Mouse (Mus musculus): ENCODE measurements around the gene Defb19. TPM values are rescaled to one million over a fixed set of nuclear protein-coding genes. Genes with fewer than 3 reads are reported as not detected.

Defb19 gene
- polyA plus RNA-seq, 1 experiment from 2014 or later = not detected

GRCm38 (mm10) chr2:152569881-152570280 lies 10.2 kb downstream of the Defb19 start:
- DNase-seq (ENCODE audit: low spot score) = no peak
- Histone ChIP-seq H3K9me3 (ENCODE audit: control insufficient read depth, low read length) (no peaks in the 10 kb centered on the region), H3K4me1 (replicated peaks; ENCODE audit: control insufficient read depth, insufficient read depth, low read length) (no peaks in the 10 kb centered on the region), H3K9ac (no peak overlapping the region), H3K27me3 (ENCODE audit: control insufficient read depth, insufficient read depth, low read length) (no peaks in the 10 kb centered on the region), H3K4me2 (replicated peaks) (no peak overlapping the region), H3K36me3 (replicated peaks; ENCODE audit: control insufficient read depth, insufficient read depth) (no peaks in the 10 kb centered on the region), H3K27ac (no peak overlapping the region), H3K4me3 (replicated peaks; ENCODE audit: low read length) (no peak overlapping the region)
- WGBS = 90% methylated on average over 4 of the region's 4 CpGs
- no peak for ATAC-seq (ENCODE audit: low FRiP score)

GRCm38 (mm10) chr2:152569038-152569437 lies 11.1 kb downstream of the Defb19 start, which contains the start of gene Gm17416:
TSS of gene Gm17416 (plus strand) at chr2:152569338.
- no peaks in the 10 kb centered on the region for H3K36me3 ChIP-seq (replicated peaks; ENCODE audit: control insufficient read depth, insufficient read depth)
- H3K27ac ChIP-seq = no peak within 1 kb of the TSS
- DNase-seq (ENCODE audit: low spot score) = no peak
- no peaks in the 10 kb centered on the region for H3K27me3 ChIP-seq (ENCODE audit: control insufficient read depth, insufficient read depth, low read length)
- no peaks in the 10 kb centered on the region for H3K9me3 ChIP-seq (ENCODE audit: control insufficient read depth, low read length)
- no peaks in the 10 kb centered on the region for H3K4me1 ChIP-seq (replicated peaks; ENCODE audit: control insufficient read depth, insufficient read depth, low read length)
- 87% methylated on average over 5 of the region's 5 CpGs for WGBS
- no peak for ATAC-seq (ENCODE audit: low FRiP score)
- no peak within 1 kb of the TSS for H3K9ac ChIP-seq
- H3K4me3 ChIP-seq (replicated peaks; ENCODE audit: low read length) = no peak within 1 kb of the TSS
- no peak within 1 kb of the TSS for H3K4me2 ChIP-seq (replicated peaks)

- 91% methylated on average over 7 of the region's 7 CpGs for WGBS
- H3K36me3 ChIP-seq (replicated peaks; ENCODE audit: control insufficient read depth, insufficient read depth) = no peaks in the 10 kb centered on the region
- DNase-seq (ENCODE audit: low spot score) (no peak), ATAC-seq (ENCODE audit: low FRiP score) (no peak)
- 0 out of 2 replicates have a peak, but pooled peaks cover 4% of the 10 kb centered on the region for H3K4me1 ChIP-seq (replicated peaks; ENCODE audit: control insufficient read depth, insufficient read depth, low read length)
- H3K27ac ChIP-seq = no peak overlapping the region
- H3K9ac ChIP-seq = no peak overlapping the region
- no peak overlapping the region for H3K4me2 ChIP-seq (replicated peaks)
- H3K27me3 ChIP-seq (ENCODE audit: control insufficient read depth, insufficient read depth, low read length) = no peaks in the 10 kb centered on the region
- H3K9me3 ChIP-seq (ENCODE audit: control insufficient read depth, low read length) = no peaks in the 10 kb centered on the region
- H3K4me3 ChIP-seq (replicated peaks; ENCODE audit: low read length) = no peak overlapping the region
Measured at GRCm38 (mm10) chr2:152556655-152557054, 23.5 kb downstream of the Defb19 start.

- H3K27me3 ChIP-seq (ENCODE audit: control insufficient read depth, insufficient read depth, low read length) = no peaks in the 10 kb centered on the region
- no peak overlapping the region for H3K4me3 ChIP-seq (replicated peaks; ENCODE audit: low read length)
- 0 out of 2 replicates have a peak, but pooled peaks cover 4% of the 10 kb centered on the region for H3K4me1 ChIP-seq (replicated peaks; ENCODE audit: control insufficient read depth, insufficient read depth, low read length)
- H3K27ac ChIP-seq = no peak overlapping the region
- 13% methylated on average over 16 of the region's 16 CpGs for WGBS
- ATAC-seq (ENCODE audit: low FRiP score) = no peak
- peak overlapping the region; percentile 31 for H3K4me2 ChIP-seq (replicated peaks)
- H3K36me3 ChIP-seq (replicated peaks; ENCODE audit: control insufficient read depth, insufficient read depth) = no peaks in the 10 kb centered on the region
- H3K9me3 ChIP-seq (ENCODE audit: control insufficient read depth, low read length) = no peaks in the 10 kb centered on the region
- no peak overlapping the region for H3K9ac ChIP-seq
- peak; percentile 82 for DNase-seq (ENCODE audit: low spot score)
Measured at GRCm38 (mm10) chr2:152553774-152554423, 26.2 kb downstream of the Defb19 start.

- Histone ChIP-seq H3K4me1 (replicated peaks; ENCODE audit: control insufficient read depth, insufficient read depth, low read length) (no peaks in the 10 kb centered on the region), H3K9me3 (ENCODE audit: control insufficient read depth, low read length) (no peaks in the 10 kb centered on the region), H3K9ac (no peak overlapping the region), H3K36me3 (replicated peaks; ENCODE audit: control insufficient read depth, insufficient read depth) (no peaks in the 10 kb centered on the region), H3K4me3 (replicated peaks; ENCODE audit: low read length) (no peak overlapping the region), H3K27ac (no peak overlapping the region), H3K27me3 (ENCODE audit: control insufficient read depth, insufficient read depth, low read length) (no peaks in the 10 kb centered on the region), H3K4me2 (replicated peaks) (no peak overlapping the region)
- 71% methylated on average over 5 of the region's 5 CpGs for WGBS
- DNase-seq (ENCODE audit: low spot score) (no peak), ATAC-seq (ENCODE audit: low FRiP score) (no peak)
Measured at GRCm38 (mm10) chr2:152548124-152548523, 32.0 kb downstream of the Defb19 start.

GRCm38 (mm10) chr2:152544691-152545090 lies 35.4 kb downstream of the Defb19 start:
- H3K4me2 ChIP-seq (replicated peaks) = no peak overlapping the region
- no peaks in the 10 kb centered on the region for H3K27me3 ChIP-seq (ENCODE audit: control insufficient read depth, insufficient read depth, low read length)
- no peak overlapping the region for H3K27ac ChIP-seq
- DNase-seq (ENCODE audit: low spot score) = peak; percentile 45
- no peak overlapping the region for H3K4me3 ChIP-seq (replicated peaks; ENCODE audit: low read length)
- no peaks in the 10 kb centered on the region for H3K4me1 ChIP-seq (replicated peaks; ENCODE audit: control insufficient read depth, insufficient read depth, low read length)
- H3K9me3 ChIP-seq (ENCODE audit: control insufficient read depth, low read length) = no peaks in the 10 kb centered on the region
- 30% methylated on average over 4 of the region's 4 CpGs for WGBS
- ATAC-seq (ENCODE audit: low FRiP score) = no peak; the same call in 1 of the 2 replicates
- no peak overlapping the region for H3K9ac ChIP-seq
- H3K36me3 ChIP-seq (replicated peaks; ENCODE audit: control insufficient read depth, insufficient read depth) = no peaks in the 10 kb centered on the region

GRCm38 (mm10) chr2:152543478-152543877 lies 36.6 kb downstream of the Defb19 start:
- Histone ChIP-seq H3K9ac (no peak overlapping the region), H3K9me3 (ENCODE audit: control insufficient read depth, low read length) (no peaks in the 10 kb centered on the region), H3K36me3 (replicated peaks; ENCODE audit: control insufficient read depth, insufficient read depth) (no peaks in the 10 kb centered on the region), H3K27ac (no peak overlapping the region), H3K4me2 (replicated peaks) (no peak overlapping the region), H3K27me3 (ENCODE audit: control insufficient read depth, insufficient read depth, low read length) (no peaks in the 10 kb centered on the region), H3K4me1 (replicated peaks; ENCODE audit: control insufficient read depth, insufficient read depth, low read length) (no peaks in the 10 kb centered on the region), H3K4me3 (replicated peaks; ENCODE audit: low read length) (no peak overlapping the region)
- no peak for ATAC-seq (ENCODE audit: low FRiP score)
- no peak for DNase-seq (ENCODE audit: low spot score)
- WGBS = 79% methylated on average over 4 of the region's 4 CpGs

GRCm38 (mm10) chr2:152542897-152543296 lies 37.2 kb downstream of the Defb19 start:
- Histone ChIP-seq H3K9ac (no peak overlapping the region), H3K27me3 (ENCODE audit: control insufficient read depth, insufficient read depth, low read length) (no peaks in the 10 kb centered on the region), H3K4me1 (replicated peaks; ENCODE audit: control insufficient read depth, insufficient read depth, low read length) (no peaks in the 10 kb centered on the region), H3K27ac (no peak overlapping the region), H3K36me3 (replicated peaks; ENCODE audit: control insufficient read depth, insufficient read depth) (no peaks in the 10 kb centered on the region), H3K4me2 (replicated peaks) (no peak overlapping the region), H3K4me3 (replicated peaks; ENCODE audit: low read length) (no peak overlapping the region), H3K9me3 (ENCODE audit: control insufficient read depth, low read length) (no peaks in the 10 kb centered on the region)
- WGBS = 76% methylated on average over 2 of the region's 2 CpGs
- DNase-seq (ENCODE audit: low spot score) (no peak), ATAC-seq (ENCODE audit: low FRiP score) (no peak)

GRCm38 (mm10) chr2:152541979-152542378 lies 38.1 kb downstream of the Defb19 start:
- WGBS = 90% methylated on average over 9 of the region's 9 CpGs
- Histone ChIP-seq H3K4me1 (replicated peaks; ENCODE audit: control insufficient read depth, insufficient read depth, low read length) (no peaks in the 10 kb centered on the region), H3K9me3 (ENCODE audit: control insufficient read depth, low read length) (no peaks in the 10 kb centered on the region), H3K27ac (no peak overlapping the region), H3K36me3 (replicated peaks; ENCODE audit: control insufficient read depth, insufficient read depth) (no peaks in the 10 kb centered on the region), H3K4me3 (replicated peaks; ENCODE audit: low read length) (no peak overlapping the region), H3K27me3 (ENCODE audit: control insufficient read depth, insufficient read depth, low read length) (no peaks in the 10 kb centered on the region), H3K9ac (no peak overlapping the region), H3K4me2 (replicated peaks) (no peak overlapping the region)
- ATAC-seq (ENCODE audit: low FRiP score) = no peak
- no peak for DNase-seq (ENCODE audit: low spot score)

All from hindbrain, embryonic 14.5 days (tissue).